Comparison of ENCODE assay signal across 15 mouse cellular contexts in genomic region chr13:51115762-51116161, GRCm38 (mm10). TPM values are rescaled to one million over a fixed set of nuclear protein-coding genes. Genes with fewer than 3 reads are reported as not detected.
DNase-seq lines count a peak whose midpoint lies in the region; ATAC-seq and TF ChIP-seq lines count a peak whose summit lies in the region.
"Had no signal": no experiment of that assay in that cellular context is flagged by ENCODE, and none has a peak within 500 bp of the region (broad histone marks: within the 10 kb centered on the region; RNA-seq: fewer than 3 reads in every experiment).

No protein-coding gene starts in this region.

- TF ChIP-seq EP300 in ES-Bruce4 (IDR thresholded peaks at IDR 0.05; ENCODE audit: insufficient read depth, low read depth, low read length): no peak
- TF ChIP-seq EP300 in liver, postnatal 0 days (IDR thresholded peaks at IDR 0.05; ENCODE audit: low read depth): no peak

- H3K4me2 ChIP-seq in kidney, embryonic 15.5 days: no peak overlapping the region
- no peak overlapping the region for H3K4me2 ChIP-seq in liver, postnatal 0 days (ENCODE audit: low read depth, low read length)

- H3K9me3 ChIP-seq in kidney, embryonic 15.5 days (replicated peaks): peaks cover 15% of the 10 kb centered on the region
- H3K9me3 ChIP-seq in ES-Bruce4 (replicated peaks; ENCODE audit: control insufficient read depth, insufficient read depth, low read length, poor library complexity, severe bottlenecking): peaks cover 11% of the 10 kb centered on the region
- no peaks in the 10 kb centered on the region for H3K9me3 ChIP-seq in liver, postnatal 0 days (ENCODE audit: low read length)

- H3K27me3 ChIP-seq in kidney, embryonic 15.5 days: no peaks in the 10 kb centered on the region
- no peaks in the 10 kb centered on the region for H3K27me3 ChIP-seq in ES-Bruce4 (ENCODE audit: control insufficient read depth, insufficient read depth, low read length, poor library complexity, severe bottlenecking)
- H3K27me3 ChIP-seq in liver, postnatal 0 days (ENCODE audit: insufficient read depth, low read length): no peaks in the 10 kb centered on the region

- H3K9ac ChIP-seq in kidney, embryonic 15.5 days: no peak overlapping the region
- H3K9ac ChIP-seq in ES-Bruce4 (ENCODE audit: low read depth, poor library complexity, severe bottlenecking): no peak overlapping the region
- no peak overlapping the region for H3K9ac ChIP-seq in liver, postnatal 0 days (replicated peaks)

- H3K4me1 ChIP-seq in kidney, embryonic 15.5 days: peaks cover 27% of the 10 kb centered on the region
- H3K4me1 ChIP-seq in ES-Bruce4 (ENCODE audit: control insufficient read depth, insufficient read depth, low read length): peaks cover 7% of the 10 kb centered on the region
- H3K4me1 ChIP-seq in liver, postnatal 0 days (ENCODE audit: insufficient read depth): peaks cover 9% of the 10 kb centered on the region

- no peak for DNase-seq in kidney, adult 9 months
- peak; percentile 76 for DNase-seq in 416B (ENCODE audit: low read depth)
- DNase-seq in liver, postnatal 0 days: peak; percentile 25
- DNase-seq in gastrocnemius, postnatal 10 days: no peak
- DNase-seq in adrenal gland, adult 18-20 months (ENCODE audit: low spot score in 2 of 2): no peak
- DNase-seq in cerebellum, adult 18-20 months: no peak
- DNase-seq: heart, adult 11 months; heart, postnatal 36 days; kidney, postnatal 4 days; left cerebral cortex, postnatal 4 days had no signal

- 72% methylated on average over 3 of the region's 3 CpGs for WGBS in kidney, embryonic 15.5 days
- 44% methylated on average over 3 of the region's 3 CpGs for WGBS in liver, postnatal 0 days (ENCODE audit: insufficient replicate concordance)

- TF ChIP-seq CTCF in ES-Bruce4 (IDR thresholded peaks at IDR 0.05; ENCODE audit: low read depth, low read length): no peak
- TF ChIP-seq CTCF in liver, postnatal 0 days (IDR thresholded peaks at IDR 0.05; ENCODE audit: low read depth): no peak

- ATAC-seq in kidney, embryonic 15.5 days (replicated peaks; ENCODE audit: low FRiP score): 0 out of 2 replicates have a peak, but pooled peaks have one; percentile 52
- peak; percentile 70 for ATAC-seq in liver, postnatal 0 days
- ATAC-seq: forebrain, embryonic 16.5 days had no signal

- peaks cover 29% of the 10 kb centered on the region for H3K36me3 ChIP-seq in kidney, embryonic 15.5 days
- H3K36me3 ChIP-seq in ES-Bruce4 (ENCODE audit: control insufficient read depth, insufficient read depth, low read length, poor library complexity, severe bottlenecking): peaks cover 4% of the 10 kb centered on the region
- H3K36me3 ChIP-seq in liver, postnatal 0 days (replicated peaks; ENCODE audit: insufficient read depth, low read length): 0 out of 2 replicates have a peak, but pooled peaks cover 2% of the 10 kb centered on the region

- no peak for TF ChIP-seq POLR2A in ES-Bruce4 (IDR thresholded peaks at IDR 0.05; ENCODE audit: insufficient read depth, low read length)

- H3K27ac ChIP-seq in kidney, embryonic 15.5 days: no peak overlapping the region
- H3K27ac ChIP-seq in ES-Bruce4 (ENCODE audit: insufficient read depth, low read length): peak overlapping the region; percentile 1; the same call in 1 of the 2 replicates
- H3K27ac ChIP-seq in liver, postnatal 0 days (ENCODE audit: low read depth): peak overlapping the region; percentile 35; the same call in 1 of the 2 replicates
- H3K27ac ChIP-seq: embryonic facial prominence, embryonic 10.5 days; macrophage had no signal

- H3K4me3 ChIP-seq in kidney, embryonic 15.5 days (replicated peaks): no peak overlapping the region
- no peak overlapping the region for H3K4me3 ChIP-seq in ES-Bruce4 (ENCODE audit: low read depth, low read length)
- no peak overlapping the region for H3K4me3 ChIP-seq in liver, postnatal 0 days (ENCODE audit: low read depth, low read length)
- H3K4me3 ChIP-seq: embryonic facial prominence, embryonic 10.5 days had no signal

RNA-seq across cellular contexts. Expression of gene Spin1, which starts 15.1 kb away (rescaled TPM):
- polyA plus RNA-seq in kidney, embryonic 15.5 days (2015; fragmentation: Nextera tagmentation; extraction: Ambion mirVana): 83.7 and 86.4 TPM in 2 replicates
- 72.0 and 72.3 TPM in 2 replicates for polyA plus RNA-seq in ES-Bruce4 (2011; ENCODE audit: insufficient read depth, insufficient read length, low read depth, missing spikeins)
- 11.7 and 12.6 TPM in 2 replicates for polyA plus RNA-seq in liver, postnatal 0 days (2015; fragmentation: Nextera tagmentation; extraction: Ambion mirVana)
- 10 to 100 TPM; 26.4 to 30.4 TPM for total RNA-seq in gastrocnemius, postnatal 10 days (2021)
- 10 to 100 TPM; 69.1 to 70.2 TPM for total RNA-seq in adrenal gland, adult 18-20 months (2021)

RNA-seq across cellular contexts. Expression of gene Nxnl2, which starts 55.1 kb away (rescaled TPM):
- 1.0 and 2.5 TPM in 2 replicates for polyA plus RNA-seq in kidney, embryonic 15.5 days (2015; fragmentation: Nextera tagmentation; extraction: Ambion mirVana)
- 2.4 and 2.6 TPM in 2 replicates for polyA plus RNA-seq in ES-Bruce4 (2011; ENCODE audit: insufficient read depth, insufficient read length, low read depth, missing spikeins)
- polyA plus RNA-seq in liver, postnatal 0 days (2015; fragmentation: Nextera tagmentation; extraction: Ambion mirVana): 0.15 and 0.19 TPM in 2 replicates
- total RNA-seq in gastrocnemius, postnatal 10 days (2021): under 1 TPM; 0.61 to 0.70 TPM
- under 1 TPM; 0.27 to 0.67 TPM for total RNA-seq in adrenal gland, adult 18-20 months (2021)
- polyA plus RNA-seq: macrophage had no signal

Comparison
In these comparisons a context has a peak if more than half of its experiments do, and no peak if none do; other contexts are left out.
1. DNase-seq: peak in 416B (single experiment) and liver, postnatal 0 days (single experiment); none in kidney, adult 9 months (single experiment), gastrocnemius, postnatal 10 days (single experiment), adrenal gland, adult 18-20 months (0 of 2) and cerebellum, adult 18-20 months (0 of 2).